Mouse (Mus musculus): Measurements from ENCODE around the gene Slc5a7. TPM values are rescaled to one million over a fixed set of nuclear protein-coding genes. Genes with fewer than 3 reads are reported as not detected.
A peak's percentile ranks its signal among the peaks of the same experiment; 100 is the strongest.

The Slc5a7 gene
- not detected in 2 replicates for polyA plus RNA-seq (2015; fragmentation: Nextera tagmentation; extraction: Ambion mirVana)

DNA sequence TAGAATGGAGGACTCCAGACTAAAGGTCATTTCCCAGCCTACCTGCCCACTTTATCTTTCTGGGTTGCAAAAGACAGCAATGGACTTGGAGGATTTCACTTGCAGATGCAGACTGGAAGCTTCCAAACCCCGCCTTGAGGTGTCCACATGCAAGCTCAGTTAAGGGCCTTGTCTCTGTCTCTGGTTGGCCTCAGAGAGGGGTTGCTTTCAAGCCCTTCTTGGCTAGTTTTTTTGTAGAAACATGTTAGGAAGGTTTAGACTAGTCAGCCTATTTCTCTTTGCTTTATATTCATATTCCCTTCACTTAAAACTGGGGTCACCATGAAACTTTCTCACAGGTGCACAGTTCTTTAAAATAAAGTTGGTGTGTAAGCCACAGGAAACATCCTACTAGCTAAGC is at the start of gene Slc5a7:
Gene Slc5a7 (minus strand): TSS at position 101 of the 400 bp plus-strand sequence.
- TF ChIP-seq CTCF (IDR thresholded peaks at IDR 0.05; ENCODE audit: low read depth) (no peak), EP300 (IDR thresholded peaks at IDR 0.05; ENCODE audit: low read depth) (no peak)
- H3K27me3 ChIP-seq (ENCODE audit: insufficient read depth, low read length), result no peaks in the 10 kb centered on the region
- DNase-seq (no peak), ATAC-seq (no peak)
- WGBS (ENCODE audit: insufficient replicate concordance), result 48% methylated on average over 1 of the region's 1 CpGs
- no peaks in the 10 kb centered on the region for H3K4me1 ChIP-seq (ENCODE audit: insufficient read depth)
- no peak within 1 kb of the TSS for H3K9ac ChIP-seq (replicated peaks)
- H3K4me3 ChIP-seq (ENCODE audit: low read depth, low read length), result no peak within 1 kb of the TSS
- no peak within 1 kb of the TSS for H3K4me2 ChIP-seq (ENCODE audit: low read depth, low read length)
- no peaks in the 10 kb centered on the region for H3K36me3 ChIP-seq (replicated peaks; ENCODE audit: insufficient read depth, low read length)
- no peaks in the 10 kb centered on the region for H3K9me3 ChIP-seq (ENCODE audit: low read length)
- no peak within 1 kb of the TSS for H3K27ac ChIP-seq (ENCODE audit: low read depth)

DNA sequence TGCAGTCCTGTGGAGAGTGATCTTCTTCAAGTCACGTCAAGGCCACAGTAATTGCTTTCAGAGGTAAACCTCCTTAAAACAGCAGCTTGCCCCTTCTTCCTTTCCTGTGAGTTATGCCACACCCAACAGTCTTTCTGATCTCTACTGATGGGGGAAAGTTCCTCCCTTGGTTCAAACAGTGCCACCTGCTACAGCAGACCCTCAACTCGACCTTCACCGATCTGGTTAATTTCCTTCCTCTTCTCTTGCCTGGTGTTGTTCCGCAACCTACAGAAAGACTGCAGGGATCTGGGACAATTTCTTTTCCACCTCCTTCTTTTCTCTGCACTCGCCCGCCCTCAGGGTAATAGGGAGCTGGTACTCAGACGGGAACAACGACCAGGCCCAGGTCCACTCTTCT is 48.8 kb upstream of the Slc5a7 start:
- TF ChIP-seq EP300 (IDR thresholded peaks at IDR 0.05; ENCODE audit: low read depth), result no peak
- TF ChIP-seq CTCF (IDR thresholded peaks at IDR 0.05; ENCODE audit: low read depth), result no peak
- no peaks in the 10 kb centered on the region for H3K4me1 ChIP-seq (ENCODE audit: insufficient read depth)
- no peaks in the 10 kb centered on the region for H3K9me3 ChIP-seq (ENCODE audit: low read length)
- H3K27ac ChIP-seq (ENCODE audit: low read depth), result no peak overlapping the region
- 48% methylated on average over 8 of the region's 8 CpGs for WGBS (ENCODE audit: insufficient replicate concordance)
- no peaks in the 10 kb centered on the region for H3K27me3 ChIP-seq (ENCODE audit: insufficient read depth, low read length)
- no peak overlapping the region for H3K4me3 ChIP-seq (ENCODE audit: low read depth, low read length)
- ATAC-seq, result no peak
- H3K9ac ChIP-seq (replicated peaks), result no peak overlapping the region
- H3K4me2 ChIP-seq (ENCODE audit: low read depth, low read length), result no peak overlapping the region
- no peak for DNase-seq
- no peaks in the 10 kb centered on the region for H3K36me3 ChIP-seq (replicated peaks; ENCODE audit: insufficient read depth, low read length)

DNA sequence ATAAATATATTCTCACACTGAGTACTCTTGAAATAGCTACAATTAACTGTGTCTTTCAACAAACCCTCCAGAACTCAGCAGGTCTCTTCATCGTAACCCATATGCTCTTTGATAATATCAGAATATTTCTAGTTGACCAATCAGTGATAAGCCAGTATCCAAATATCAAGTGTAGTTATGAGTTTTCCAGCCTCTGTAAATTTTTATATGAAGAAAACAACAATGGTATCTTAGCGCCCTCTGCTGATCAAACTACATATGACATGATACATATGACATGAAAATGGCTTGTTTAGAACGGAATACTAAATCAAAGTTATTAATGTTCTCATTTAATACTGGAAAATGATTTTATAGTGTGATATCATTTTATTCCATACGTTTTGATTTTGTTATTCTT is 44.6 kb upstream of the Slc5a7 start:
- no peaks in the 10 kb centered on the region for H3K4me1 ChIP-seq (ENCODE audit: insufficient read depth)
- no peak overlapping the region for H3K27ac ChIP-seq (ENCODE audit: low read depth)
- ATAC-seq (no peak), DNase-seq (no peak)
- H3K27me3 ChIP-seq (ENCODE audit: insufficient read depth, low read length), result no peaks in the 10 kb centered on the region
- H3K36me3 ChIP-seq (replicated peaks; ENCODE audit: insufficient read depth, low read length), result no peaks in the 10 kb centered on the region
- no peaks in the 10 kb centered on the region for H3K9me3 ChIP-seq (ENCODE audit: low read length)
- no peak overlapping the region for H3K4me3 ChIP-seq (ENCODE audit: low read depth, low read length)
- no peak overlapping the region for H3K9ac ChIP-seq (replicated peaks)
- H3K4me2 ChIP-seq (ENCODE audit: low read depth, low read length), result no peak overlapping the region
- WGBS (ENCODE audit: insufficient replicate concordance), result 19% methylated on average over 4 of the region's 4 CpGs
- TF ChIP-seq CTCF (IDR thresholded peaks at IDR 0.05; ENCODE audit: low read depth), result peak; percentile 54
- TF ChIP-seq EP300 (IDR thresholded peaks at IDR 0.05; ENCODE audit: low read depth), result no peak

DNA sequence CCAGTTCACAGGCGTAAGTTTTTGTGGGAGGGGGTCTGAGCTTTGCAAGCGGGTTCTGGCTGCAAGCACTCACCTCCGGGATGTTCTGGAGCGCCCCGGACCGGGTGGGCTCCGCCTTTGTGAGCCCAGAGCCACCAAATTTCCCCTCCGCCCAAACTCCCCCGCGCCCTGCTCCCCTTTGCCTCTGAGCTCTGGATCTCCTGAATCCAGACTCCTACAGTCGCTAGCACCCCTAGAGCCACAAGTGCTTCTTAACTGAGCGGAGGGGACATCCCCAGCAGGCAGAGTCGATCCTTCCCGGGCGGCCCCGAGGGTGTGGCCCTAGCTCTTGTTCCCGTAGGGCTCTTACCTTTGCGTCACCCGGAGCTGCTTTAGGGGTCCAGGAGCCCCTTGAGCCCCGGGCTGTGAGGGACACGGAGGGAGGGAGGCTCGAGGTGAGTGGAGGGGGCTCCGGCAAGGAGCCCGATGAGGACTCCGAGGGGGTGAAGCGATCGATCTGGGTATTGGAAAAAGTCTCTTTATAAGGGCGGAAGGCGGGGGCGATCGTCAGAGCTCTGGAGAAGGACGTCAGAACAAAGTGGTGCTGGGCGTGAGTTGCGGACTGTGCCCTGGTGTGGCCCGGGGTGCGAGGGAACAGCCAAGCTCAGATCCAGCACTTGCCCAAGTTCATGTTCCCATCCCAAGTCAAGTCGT is 456 bp downstream of the Slc5a7 start:
- Histone ChIP-seq H3K27me3 (ENCODE audit: insufficient read depth, low read length) (no peaks in the 10 kb centered on the region), H3K36me3 (replicated peaks; ENCODE audit: insufficient read depth, low read length) (no peaks in the 10 kb centered on the region), H3K9ac (replicated peaks) (no peak overlapping the region), H3K27ac (ENCODE audit: low read depth) (no peak overlapping the region), H3K4me3 (ENCODE audit: low read depth, low read length) (no peak overlapping the region), H3K9me3 (ENCODE audit: low read length) (no peaks in the 10 kb centered on the region), H3K4me1 (ENCODE audit: insufficient read depth) (no peaks in the 10 kb centered on the region), H3K4me2 (ENCODE audit: low read depth, low read length) (no peak overlapping the region)
- TF ChIP-seq EP300 (IDR thresholded peaks at IDR 0.05; ENCODE audit: low read depth), result no peak
- WGBS (ENCODE audit: insufficient replicate concordance), result 5% methylated on average over 37 of the region's 37 CpGs
- DNase-seq (no peak), ATAC-seq (no peak)

DNA sequence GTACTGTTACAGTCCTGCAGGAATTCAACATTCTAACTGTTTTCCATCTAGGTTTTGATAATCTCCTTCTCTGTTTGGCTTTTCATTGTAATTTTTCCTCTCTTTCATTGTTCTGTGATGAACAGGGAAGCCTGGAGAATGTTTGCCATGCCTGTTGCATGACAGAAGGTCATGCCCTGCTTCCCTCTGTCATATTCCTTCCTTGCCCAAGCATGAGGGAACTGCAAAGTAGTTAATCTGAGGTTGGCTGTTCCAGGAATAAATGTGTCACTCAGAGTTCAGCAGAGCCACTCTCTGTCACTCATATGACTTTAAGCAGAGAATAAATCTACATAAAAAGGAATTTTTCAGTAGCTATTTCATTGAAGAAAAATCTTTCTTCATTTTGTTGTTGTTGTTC is 48.1 kb downstream of the Slc5a7 start:
- Histone ChIP-seq H3K36me3 (replicated peaks; ENCODE audit: insufficient read depth, low read length) (no peaks in the 10 kb centered on the region), H3K27ac (ENCODE audit: low read depth) (no peak overlapping the region), H3K27me3 (ENCODE audit: insufficient read depth, low read length) (no peaks in the 10 kb centered on the region), H3K4me3 (ENCODE audit: low read depth, low read length) (no peak overlapping the region), H3K9me3 (ENCODE audit: low read length) (no peaks in the 10 kb centered on the region), H3K4me2 (ENCODE audit: low read depth, low read length) (no peak overlapping the region), H3K9ac (replicated peaks) (no peak overlapping the region), H3K4me1 (ENCODE audit: insufficient read depth) (no peaks in the 10 kb centered on the region)
- no peak for TF ChIP-seq CTCF (IDR thresholded peaks at IDR 0.05; ENCODE audit: low read depth)
- TF ChIP-seq EP300 (IDR thresholded peaks at IDR 0.05; ENCODE audit: low read depth), result no peak
- ATAC-seq, result no peak
- DNase-seq, result no peak

DNA sequence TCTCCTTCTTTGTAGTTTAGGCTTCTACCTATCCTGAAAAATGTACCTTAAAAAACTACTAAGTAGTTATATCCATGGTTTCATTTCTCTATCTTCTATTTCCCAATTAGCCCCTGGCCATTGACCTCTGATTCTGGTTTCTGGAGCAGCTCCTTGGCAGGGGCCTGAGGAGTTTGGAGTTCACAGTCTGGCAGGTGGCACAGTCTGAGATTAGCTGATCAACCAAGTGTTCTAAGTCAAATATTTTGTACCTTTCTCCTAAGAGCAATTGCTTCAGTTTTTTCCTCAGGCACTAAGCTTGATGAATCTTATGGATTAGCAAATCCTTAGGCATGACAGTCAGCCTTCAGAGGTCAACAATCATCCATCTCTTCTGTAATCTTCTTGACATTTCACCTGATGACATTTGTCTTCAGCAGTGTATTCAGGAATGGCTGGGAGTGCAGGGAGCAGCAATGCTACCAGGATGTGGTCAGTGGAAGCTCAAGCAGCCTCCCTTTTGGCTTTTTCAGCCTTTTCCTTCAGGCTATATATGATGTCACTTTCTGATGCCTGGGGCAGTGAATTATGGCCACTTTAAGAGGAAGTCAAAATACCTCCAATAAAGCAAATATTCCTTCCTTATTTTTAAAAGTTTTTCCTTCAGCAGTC is 55.1 kb downstream of the Slc5a7 start:
- Histone ChIP-seq H3K9ac (replicated peaks) (no peak overlapping the region), H3K36me3 (replicated peaks; ENCODE audit: insufficient read depth, low read length) (no peaks in the 10 kb centered on the region), H3K27me3 (ENCODE audit: insufficient read depth, low read length) (no peaks in the 10 kb centered on the region), H3K9me3 (ENCODE audit: low read length) (no peaks in the 10 kb centered on the region), H3K4me3 (ENCODE audit: low read depth, low read length) (no peak overlapping the region), H3K27ac (ENCODE audit: low read depth) (no peak overlapping the region), H3K4me1 (ENCODE audit: insufficient read depth) (no peaks in the 10 kb centered on the region), H3K4me2 (ENCODE audit: low read depth, low read length) (no peak overlapping the region)
- ATAC-seq, result no peak
- TF ChIP-seq CTCF (IDR thresholded peaks at IDR 0.05; ENCODE audit: low read depth), result no peak
- no peak for TF ChIP-seq EP300 (IDR thresholded peaks at IDR 0.05; ENCODE audit: low read depth)
- DNase-seq, result no peak

Measured in liver, postnatal 0 days (tissue).